Mouse (Mus musculus) ES-E14 (cell line): Measurements from ENCODE around the gene Ccdc43.

Experiments
- CHD2 ChIP-seq: IDR thresholded peaks from 2 replicates; pipeline ENCODE4 v1.6.1; 2014; ENCODE audit warnings: mild to moderate bottlenecking, low read depth, low read length, inconsistent platforms
- HCFC1 ChIP-seq: IDR thresholded peaks from 2 replicates; pipeline ENCODE4 v1.6.1; 2012; ENCODE audit warnings: low read length, inconsistent platforms, borderline replicate concordance; ENCODE audit not compliant: insufficient read depth
- MAFK ChIP-seq: IDR thresholded peaks from 2 replicates; pipeline ENCODE4 v1.6.1; 2014; ENCODE audit warnings: mild to moderate bottlenecking, low read depth, low read length, inconsistent platforms; ENCODE audit not compliant: insufficient read depth
- ZC3H11A ChIP-seq: IDR thresholded peaks from 2 replicates; pipeline ENCODE4 v1.6.1; 2012; ENCODE audit warnings: low read depth, mild to moderate bottlenecking, inconsistent platforms, low read length, borderline replicate concordance
- ZNF384 ChIP-seq: IDR thresholded peaks from 2 replicates; pipeline ENCODE4 v1.6.1; 2012; ENCODE audit warnings: low read depth, low read length, inconsistent platforms

DNA sequence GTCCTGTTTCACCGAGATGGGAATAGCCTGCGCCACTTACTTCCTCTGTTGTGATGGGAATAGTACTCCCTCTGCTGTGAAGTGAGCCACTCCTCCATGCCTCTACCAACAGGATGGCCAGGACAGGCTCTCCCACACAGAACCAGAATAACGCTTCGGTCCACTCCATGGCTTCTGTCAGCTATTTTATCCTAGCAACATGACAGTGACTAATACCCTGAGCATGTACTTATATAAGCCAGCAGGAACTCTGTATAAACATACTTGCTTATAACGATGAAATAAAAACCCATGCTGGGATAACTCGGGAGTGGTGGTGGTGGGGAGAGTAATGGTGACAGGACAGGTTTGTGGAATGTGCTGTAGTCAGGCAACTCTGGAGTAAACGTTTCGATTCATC is 41.7 kb downstream of the Ccdc43 start:
- TF ChIP-seq CHD2, result no peak
- no peak for TF ChIP-seq HCFC1
- TF ChIP-seq ZNF384, result no peak
- no peak for TF ChIP-seq MAFK
- no peak for TF ChIP-seq ZC3H11A
